Mouse (Mus musculus): ENCODE data around the gene Lmo7.

DNA sequence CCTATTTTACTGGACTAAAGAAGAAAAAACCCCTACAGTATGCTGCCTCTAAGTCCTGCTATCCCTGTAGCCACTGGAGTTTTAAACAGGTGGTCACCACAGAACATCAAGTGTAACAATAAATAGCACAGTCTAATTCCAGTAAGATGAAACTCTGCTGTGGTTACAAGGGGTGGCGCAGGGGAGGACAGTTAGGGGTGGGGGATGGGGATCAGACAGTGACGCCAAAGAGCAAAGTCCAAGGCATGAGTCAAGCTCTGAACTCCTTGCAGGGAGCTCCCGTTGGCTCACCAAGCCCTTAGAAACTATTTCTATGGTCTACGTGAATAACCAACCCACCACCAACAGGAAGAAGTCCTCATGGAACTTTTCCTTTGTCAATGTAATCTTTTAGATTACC, 124.0 kb downstream of the Lmo7 start:
- no peak for TF ChIP-seq CTCF (IDR thresholded peaks at IDR 0.05; ENCODE audit: low read depth)
- no peak for TF ChIP-seq EP300 (IDR thresholded peaks at IDR 0.05; ENCODE audit: low read depth)
